Mouse (Mus musculus): ENCODE measurements at regions not wholly inside any gene's neighbourhood (a gene's known extent, or its start where the extent isn't known, plus 50 kb on each side); places are given as distances from the start of the nearest gene placed in this dataset.
"Not testable (repeated sequence)": the region's sequence is repeated elsewhere in the genome, so short reads cannot be mapped to it uniquely, and the experiment has no call there.

DNA sequence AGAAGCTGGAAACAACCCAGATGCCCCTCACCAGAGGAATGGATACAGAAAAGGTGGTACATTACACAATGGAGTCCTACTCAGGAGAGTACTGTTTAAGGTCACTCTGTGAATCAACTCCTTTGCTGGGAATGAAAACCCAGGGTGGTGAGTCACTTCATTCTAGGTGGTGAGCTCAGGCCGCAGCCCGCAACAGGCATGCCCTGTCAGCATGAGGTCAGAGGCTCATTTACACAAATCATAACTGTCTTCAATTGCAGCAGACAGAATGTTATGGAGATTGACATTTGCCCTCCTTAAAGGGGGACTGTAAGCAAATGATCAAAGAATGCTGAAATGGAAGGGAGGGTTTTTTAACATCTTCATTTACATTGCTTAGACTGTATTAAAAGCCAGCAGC lies 405.1 kb downstream of the Gja1 start:
- no peak for DNase-seq (ENCODE audit: low read depth, low spot score)

DNA sequence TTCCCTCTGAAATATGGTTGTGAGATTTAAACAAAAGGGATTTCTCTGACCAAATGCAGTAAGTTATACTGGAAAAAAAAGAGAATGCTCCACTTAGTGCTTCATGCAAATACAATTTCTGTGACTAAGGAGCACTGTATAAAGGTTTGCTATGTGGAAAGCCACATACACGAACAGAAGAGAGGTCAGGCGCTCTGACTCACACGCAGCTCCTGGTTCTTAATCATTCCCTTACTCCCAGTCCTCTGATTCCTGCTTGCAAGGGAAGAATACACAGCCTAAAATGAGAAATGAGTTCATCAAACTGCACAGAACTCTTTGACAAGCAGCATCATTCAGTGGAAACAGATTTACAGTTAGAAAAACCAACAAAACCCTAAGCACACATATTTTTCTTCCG lies 406.8 kb downstream of the Gja1 start:
- no peak for DNase-seq (ENCODE audit: low read depth, low spot score)

DNA sequence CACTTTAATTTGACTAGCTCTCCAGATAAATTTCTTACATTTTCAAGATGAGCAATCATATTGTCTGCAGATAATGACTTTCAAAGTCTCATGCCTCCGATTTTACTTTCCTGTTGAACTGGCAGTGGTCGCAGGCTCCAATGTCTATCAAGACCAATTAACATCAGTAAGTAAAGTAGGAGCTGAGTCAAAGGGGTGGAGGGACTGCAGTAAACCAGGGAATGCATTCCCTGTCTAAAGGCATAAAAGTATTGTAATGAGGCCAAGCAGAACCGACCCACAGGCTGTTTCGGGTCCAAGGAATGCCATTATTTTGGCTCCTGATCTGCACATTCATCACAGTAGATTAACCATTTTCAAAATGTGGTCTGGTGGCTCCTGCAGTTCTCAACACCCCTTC lies 411.0 kb downstream of the Gja1 start:
- no peak for DNase-seq (ENCODE audit: low read depth, low spot score)

- no peak for DNase-seq (ENCODE audit: low read depth, low spot score)
Observed at GRCm38 (mm10) chr10:56793074-56793473, 415.9 kb downstream of the Gja1 start.

DNA sequence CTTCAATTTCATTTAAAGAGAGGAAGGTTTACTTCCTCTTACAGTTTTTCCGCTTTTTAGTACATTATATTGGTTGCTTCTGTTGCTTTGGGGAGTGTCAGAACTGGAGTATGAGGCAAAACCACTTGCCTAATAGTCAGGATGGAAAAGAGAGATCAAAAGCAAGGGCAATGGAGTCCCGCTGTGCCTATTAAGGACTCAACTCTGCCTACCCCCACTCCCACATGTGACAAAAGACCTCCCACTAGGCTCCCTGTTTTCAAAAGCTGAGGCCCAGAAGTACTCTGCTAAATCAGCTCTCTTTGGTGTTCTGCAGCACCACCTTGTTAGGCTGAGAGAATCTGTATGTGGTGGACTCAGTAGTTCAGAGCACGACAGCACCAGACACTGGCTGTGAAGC lies 418.3 kb downstream of the Gja1 start:
- DNase-seq (ENCODE audit: low read depth, low spot score), result no peak

- no peak for DNase-seq (ENCODE audit: low read depth, low spot score)
Observed at GRCm38 (mm10) chr10:56799307-56799706, 422.2 kb downstream of the Gja1 start.

GRCm38 (mm10) chr10:56799745-56800144 lies 422.6 kb downstream of the Gja1 start:
- no peak for DNase-seq (ENCODE audit: low read depth, low spot score)

GRCm38 (mm10) chr10:56809006-56809405 lies 431.9 kb downstream of the Gja1 start:
- no peak for DNase-seq (ENCODE audit: low read depth, low spot score)

GRCm38 (mm10) chr10:56822158-56822557 lies 445.0 kb downstream of the Gja1 start:
- no peak for DNase-seq (ENCODE audit: low read depth, low spot score)

DNA sequence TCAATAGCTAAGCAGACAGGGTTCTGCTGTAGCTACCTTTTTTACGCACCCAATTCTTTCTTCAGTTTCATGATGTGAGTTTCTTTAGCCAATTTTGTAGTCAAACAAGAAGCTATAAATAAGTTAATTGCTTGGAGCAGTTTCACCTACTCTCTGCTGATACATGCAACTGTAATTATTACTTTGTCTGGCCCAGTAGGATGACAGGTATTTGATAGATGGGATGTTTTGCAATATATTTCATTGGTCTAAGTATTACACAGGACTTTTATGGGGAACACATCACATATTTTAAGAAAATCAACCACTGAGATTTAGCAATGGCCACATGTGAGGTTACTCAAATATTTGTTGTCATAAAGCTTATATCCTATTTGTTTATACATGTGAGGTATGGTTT lies 454.2 kb downstream of the Gja1 start:
- DNase-seq (ENCODE audit: low read depth, low spot score), result no peak

GRCm38 (mm10) chr10:56831966-56832365 lies 454.8 kb downstream of the Gja1 start:
- DNase-seq (ENCODE audit: low read depth, low spot score), result no peak

DNA sequence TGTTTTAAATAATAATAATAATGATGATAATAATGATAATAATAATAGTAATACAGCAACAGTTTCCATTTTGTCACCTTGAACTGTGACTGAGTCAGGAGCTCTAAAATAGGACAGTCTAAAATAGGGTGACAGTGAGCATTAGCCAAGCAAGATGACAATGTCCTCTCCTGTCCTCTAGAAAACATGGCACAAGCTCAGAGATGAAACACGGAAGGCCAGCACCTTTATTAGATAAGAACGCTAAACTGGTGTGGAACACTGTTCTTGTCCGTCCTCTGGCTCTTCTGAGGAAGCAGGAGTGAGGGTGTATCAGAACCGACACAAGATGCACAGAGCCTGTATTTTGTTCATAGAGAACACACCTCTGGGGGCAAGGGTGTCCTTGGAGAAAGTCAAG lies 459.0 kb downstream of the Gja1 start:
- no peak for DNase-seq (ENCODE audit: low read depth, low spot score)

GRCm38 (mm10) chr10:56839006-56839495 lies 461.9 kb downstream of the Gja1 start:
- DNase-seq (ENCODE audit: low read depth, low spot score), result no peak

DNA sequence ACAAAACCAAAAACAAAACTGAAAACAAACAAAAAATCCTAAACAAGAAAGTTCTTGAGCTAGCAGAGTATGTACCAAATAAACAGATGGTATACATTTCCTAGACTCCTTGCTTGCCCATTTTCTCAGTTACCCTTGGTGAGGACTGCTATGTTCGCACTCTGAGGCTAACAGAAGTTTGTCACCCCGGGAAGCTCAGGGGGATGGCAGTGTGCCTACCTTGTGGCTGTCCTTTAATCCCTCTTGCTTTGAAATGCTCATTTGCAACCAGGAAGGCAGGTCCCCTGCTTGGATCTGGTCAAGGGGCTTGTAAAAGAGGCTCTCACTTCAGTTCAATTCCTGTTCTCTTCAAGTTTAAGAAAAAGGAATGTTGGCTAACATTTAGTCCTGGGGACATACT lies 462.4 kb downstream of the Gja1 start:
- no peak for DNase-seq (ENCODE audit: low read depth, low spot score)

DNA sequence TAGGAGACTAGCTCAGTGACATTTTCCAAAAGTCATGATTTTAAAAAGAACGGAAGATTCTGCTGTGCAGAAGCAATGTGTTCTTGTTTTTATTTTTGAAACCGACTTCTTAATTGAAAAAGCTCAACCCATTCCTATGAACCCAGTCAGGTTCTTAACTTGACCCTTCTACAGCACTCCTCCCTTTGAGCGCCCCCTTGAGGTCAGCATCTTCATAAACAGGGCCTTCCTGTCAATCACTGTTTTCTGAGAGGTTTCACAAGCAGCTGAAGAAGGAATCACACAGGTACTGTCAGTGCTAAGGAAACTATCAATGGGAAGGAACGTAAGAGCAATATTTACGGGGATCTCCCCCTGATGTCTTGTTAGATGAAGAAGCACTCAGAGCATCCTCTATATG lies 463.6 kb downstream of the Gja1 start:
- DNase-seq (ENCODE audit: low read depth, low spot score), result no peak

GRCm38 (mm10) chr10:56841486-56841885 lies 464.4 kb downstream of the Gja1 start:
- no peak for DNase-seq (ENCODE audit: low read depth, low spot score)

- DNase-seq (ENCODE audit: low read depth, low spot score), result no peak
Observed at GRCm38 (mm10) chr10:56841973-56842372, 464.8 kb downstream of the Gja1 start.

DNA sequence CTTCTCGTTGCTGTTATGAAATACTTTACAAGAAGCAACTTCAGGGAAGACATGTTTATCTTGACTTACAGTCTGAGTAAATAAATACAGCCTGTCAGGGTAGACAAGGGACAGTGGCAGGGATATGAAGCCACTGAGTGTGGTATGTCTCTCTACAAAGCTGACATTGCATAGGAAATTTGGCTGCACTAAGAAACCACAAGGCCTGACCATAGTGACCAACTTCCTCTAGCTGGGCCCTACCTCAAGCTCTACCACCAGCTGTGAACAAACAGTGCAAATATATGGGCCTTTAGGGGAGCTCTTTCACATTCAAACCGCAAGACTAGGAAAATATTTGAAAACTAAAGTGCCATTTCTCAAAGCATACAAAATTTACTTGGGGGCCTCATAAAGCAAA lies 475.4 kb downstream of the Gja1 start:
- DNase-seq (ENCODE audit: low read depth, low spot score), result no peak

GRCm38 (mm10) chr10:56856186-56856585 lies 479.1 kb downstream of the Gja1 start:
- DNase-seq (ENCODE audit: low read depth, low spot score), result no peak

DNA sequence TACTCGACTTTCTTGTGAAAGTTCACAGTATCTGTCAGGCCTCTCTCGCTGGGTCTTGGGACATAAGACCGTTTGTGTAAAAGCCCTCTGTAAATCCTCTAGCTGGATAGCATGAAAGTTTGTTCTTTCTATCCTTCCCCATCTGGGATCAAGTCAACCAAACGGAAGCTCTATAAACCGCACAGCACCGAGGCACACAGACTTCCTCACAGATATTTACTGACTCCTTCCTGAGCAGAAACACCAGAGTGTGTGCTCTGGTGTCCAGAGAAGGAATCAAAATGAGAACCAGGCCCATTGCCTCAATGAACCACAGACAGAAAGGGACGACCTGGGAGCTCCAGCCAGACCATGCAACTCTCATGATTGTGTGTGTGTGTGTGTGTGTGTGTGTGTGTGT lies 502.6 kb downstream of the Gja1 start:
- DNase-seq (ENCODE audit: low read depth, low spot score), result no peak

- no peak for DNase-seq (ENCODE audit: low read depth, low spot score)
Observed at GRCm38 (mm10) chr10:56880154-56880591, 503.0 kb downstream of the Gja1 start.

DNA sequence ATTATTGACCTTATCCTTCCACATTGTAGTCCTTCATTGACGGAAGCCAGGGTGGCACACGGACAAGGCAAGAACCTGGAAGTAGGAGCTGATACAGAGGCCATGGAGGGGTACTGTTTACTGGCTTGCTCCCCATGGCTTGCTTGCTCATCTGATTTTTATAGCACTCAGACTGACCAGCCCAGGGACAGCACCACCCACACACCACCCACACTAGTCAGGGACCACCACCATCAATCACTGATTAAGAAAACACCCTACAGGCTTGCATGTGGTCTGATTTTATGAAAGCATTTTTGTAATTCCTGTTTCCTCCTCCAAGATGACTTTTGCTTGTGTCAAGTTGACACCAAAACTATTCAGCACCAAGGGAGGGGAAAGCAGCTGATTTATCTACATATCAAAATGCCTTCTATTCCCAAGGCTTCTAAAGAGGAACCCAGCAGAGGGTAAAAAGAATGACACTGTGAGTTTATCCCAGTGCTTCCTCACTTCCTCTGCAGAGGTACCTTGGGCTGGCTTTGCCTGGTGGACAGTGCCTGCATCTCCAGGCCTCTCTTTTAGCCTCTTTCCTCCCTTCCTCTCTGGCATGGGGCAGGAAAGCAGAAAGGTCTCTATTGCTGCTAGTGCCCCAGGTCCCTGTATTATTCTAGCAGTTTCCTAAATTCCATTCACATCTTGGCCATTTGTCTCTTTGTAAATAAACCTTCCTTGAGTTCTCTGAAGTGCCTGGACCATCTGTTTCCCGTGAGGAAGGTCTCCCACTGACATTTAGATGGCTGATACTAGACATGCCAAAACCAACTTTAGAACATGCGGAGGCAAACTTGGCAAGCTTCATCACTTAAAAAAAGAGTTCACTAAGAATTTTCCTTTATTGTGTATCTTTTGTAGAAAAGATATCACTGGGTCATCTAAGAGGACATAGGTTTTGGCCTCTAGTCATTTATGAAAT lies 507.6 kb downstream of the Gja1 start:
- no peak for DNase-seq (ENCODE audit: low read depth, low spot score)

GRCm38 (mm10) chr10:56891530-56891929 lies 514.4 kb downstream of the Gja1 start:
- DNase-seq (ENCODE audit: low read depth, low spot score), result not testable (repeated sequence)

All from retina, adult 2 months (tissue).